Mouse (Mus musculus) neural tube, embryonic 11.5 days (tissue): Measurements from ENCODE around the gene Lrrc40. TPM values are rescaled to one million over a fixed set of nuclear protein-coding genes. Genes with fewer than 3 reads are reported as not detected.

Experiments used
- ATAC-seq: fragments of 200-750 bp; cut with Nextera tagmentation; 2 replicates; pipeline ENCODE4 v1.8.0; 2017; ENCODE audit warnings: moderate number of reproducible peaks, mild to moderate bottlenecking, moderate TSS enrichment, moderate library complexity; ENCODE audit not compliant: insufficient read depth, low FRiP score, low TSS enrichment
- DNase-seq: peaks from one replicate; pipeline ENCODE4 v3.0.0-alpha.2; 2015; ENCODE audit warnings: low spot score
- H3K27ac ChIP-seq: fragments of 300-500 bp; sonication (generic); 2 replicates; pipeline ENCODE4 v1.5.1; 2014; ENCODE audit warnings: low read depth, mild to moderate bottlenecking, low read length
- H3K27me3 ChIP-seq: fragments of 300-500 bp; sonication (generic); 2 replicates; pipeline ENCODE4 v1.6.1; 2014; ENCODE audit warnings: mild to moderate bottlenecking, low read length, mixed read lengths; ENCODE audit not compliant: control insufficient read depth, insufficient read depth
- H3K36me3 ChIP-seq: fragments of 300-500 bp; sonication (generic); 2 replicates; pipeline ENCODE4 v1.6.1; 2014; ENCODE audit warnings: mild to moderate bottlenecking, low read length, moderate library complexity, mixed read lengths; ENCODE audit not compliant: control insufficient read depth, insufficient read depth
- H3K4me1 ChIP-seq: fragments of 300-500 bp; sonication (generic); 2 replicates; pipeline ENCODE4 v1.6.1; 2014; ENCODE audit warnings: low read length, mixed read lengths; ENCODE audit not compliant: control insufficient read depth, insufficient read depth
- H3K4me2 ChIP-seq: fragments of 300-500 bp; sonication (generic); 2 replicates; pipeline ENCODE4 v1.6.1; 2014; ENCODE audit warnings: low read depth, mild to moderate bottlenecking, moderate library complexity
- H3K4me3 ChIP-seq: fragments of 300-500 bp; sonication (generic); 2 replicates; pipeline ENCODE4 v1.5.1; 2014; ENCODE audit warnings: low read depth, low read length
- H3K9ac ChIP-seq: fragments of 300-500 bp; sonication (generic); 2 replicates; pipeline ENCODE4 v1.6.1; 2014; ENCODE audit warnings: mild to moderate bottlenecking, low read length
- H3K9me3 ChIP-seq: fragments of 300-500 bp; sonication (generic); 2 replicates; pipeline ENCODE4 v1.6.1; 2016; ENCODE audit warnings: low read length; ENCODE audit not compliant: control insufficient read depth
- WGBS: fragments of 180-500 bp; shearing (Covaris S2); extraction: QIAGEN DNeasy Blood & Tissue Kit; methylation state at CpG from one replicate; pipeline ENCODE4 v1.1.7; 2014; 5-methylcytosine and 5-hydroxymethylcytosine counted together
- polyA plus RNA-seq: library from polyadenylated mRNA; unstranded; fragments of >200 nt; fragmentation: Nextera tagmentation; extraction: Ambion mirVana; gene quantifications from 2 replicates; pipeline ENCODE4 v1.2.1, GENCODE M21; 2014

Lrrc40 gene
- polyA plus RNA-seq, 1 experiment from 2014 or later = 82.5 TPM

- ATAC-seq = no peak
Observed at GRCm38 (mm10) chr3:158035866-158036265, 596 bp upstream of the Lrrc40 start.

GRCm38 (mm10) chr3:158038106-158038505, 1.6 kb downstream of the Lrrc40 start:
- Histone ChIP-seq H3K9ac (no peak overlapping the region), H3K27me3 (no peaks in the 10 kb centered on the region), H3K36me3 (no peaks in the 10 kb centered on the region), H3K27ac (no peak overlapping the region), H3K4me2 (no peak overlapping the region), H3K4me3 (no peak overlapping the region), H3K9me3 (no peaks in the 10 kb centered on the region), H3K4me1 (peaks cover 6% of the 10 kb centered on the region; the same call in 1 of the 2 replicates)
- ATAC-seq (no peak), DNase-seq (no peak)
- 77% methylated on average over 3 of the region's 3 CpGs for WGBS

More at GRCm38 (mm10) chr3:158035866-158036265, 596 bp upstream of the Lrrc40 start:
- H3K4me2 ChIP-seq = peak overlapping the region; percentile 62
- H3K36me3 ChIP-seq = no peaks in the 10 kb centered on the region
- H3K4me1 ChIP-seq = peaks cover 9% of the 10 kb centered on the region
- no peak for DNase-seq
- H3K27me3 ChIP-seq = no peaks in the 10 kb centered on the region
- 2% methylated on average over 11 of the region's 11 CpGs for whole genome bisulfite sequencing
- peak overlapping the region; percentile 40; the same call in 1 of the 2 replicates for H3K27ac ChIP-seq
- H3K9me3 ChIP-seq = no peaks in the 10 kb centered on the region
- peak overlapping the region; percentile 68 for H3K4me3 ChIP-seq
- H3K9ac ChIP-seq = peak overlapping the region; percentile 80

- H3K27me3 ChIP-seq = no peaks in the 10 kb centered on the region
- 0 out of 2 replicates have a peak, but pooled peaks cover 3% of the 10 kb centered on the region for H3K4me1 ChIP-seq
- no peak overlapping the region for H3K4me3 ChIP-seq
- H3K36me3 ChIP-seq = no peaks in the 10 kb centered on the region
- WGBS = 94% methylated on average over 2 of the region's 2 CpGs
- H3K9ac ChIP-seq = no peak overlapping the region
- no peak overlapping the region for H3K27ac ChIP-seq
- no peak overlapping the region for H3K4me2 ChIP-seq
- no peak for ATAC-seq
- no peaks in the 10 kb centered on the region for H3K9me3 ChIP-seq
- no peak for DNase-seq
Observed at GRCm38 (mm10) chr3:158040755-158041154, 4.3 kb downstream of the Lrrc40 start.

GRCm38 (mm10) chr3:158049508-158049907, 13.0 kb downstream of the Lrrc40 start:
- WGBS = 84% methylated on average over 2 of the region's 2 CpGs
- ATAC-seq = no peak

GRCm38 (mm10) chr3:158060621-158061291, 24.3 kb downstream of the Lrrc40 start:
- no peak overlapping the region for H3K9ac ChIP-seq
- DNase-seq (no peak), ATAC-seq (no peak)
- 83% methylated on average over 2 of the region's 2 CpGs for WGBS
- no peak overlapping the region for H3K4me3 ChIP-seq
- H3K4me2 ChIP-seq = no peak overlapping the region
- no peaks in the 10 kb centered on the region for H3K9me3 ChIP-seq
- H3K4me1 ChIP-seq = no peaks in the 10 kb centered on the region
- H3K27ac ChIP-seq = no peak overlapping the region
- H3K36me3 ChIP-seq = peaks cover 3% of the 10 kb centered on the region; the same call in 1 of the 2 replicates
- H3K27me3 ChIP-seq = no peaks in the 10 kb centered on the region

More at GRCm38 (mm10) chr3:158049508-158049907, 13.0 kb downstream of the Lrrc40 start:
- Histone ChIP-seq H3K27ac (no peak overlapping the region), H3K4me2 (no peak overlapping the region), H3K9ac (no peak overlapping the region), H3K4me1 (no peaks in the 10 kb centered on the region), H3K36me3 (no peaks in the 10 kb centered on the region), H3K9me3 (no peaks in the 10 kb centered on the region), H3K4me3 (no peak overlapping the region), H3K27me3 (no peaks in the 10 kb centered on the region)
- DNase-seq = no peak

- H3K4me3 ChIP-seq = no peak overlapping the region
- WGBS = 94% methylated on average over 5 of the region's 5 CpGs
- no peak for ATAC-seq
Observed at GRCm38 (mm10) chr3:158061811-158062523, 25.5 kb downstream of the Lrrc40 start.

GRCm38 (mm10) chr3:158065256-158065655, 28.8 kb downstream of the Lrrc40 start:
- no peak for ATAC-seq
- 96% methylated on average over 2 of the region's 2 CpGs for WGBS

More at GRCm38 (mm10) chr3:158061811-158062523, 25.5 kb downstream of the Lrrc40 start:
- no peaks in the 10 kb centered on the region for H3K9me3 ChIP-seq
- H3K27me3 ChIP-seq = no peaks in the 10 kb centered on the region
- no peak overlapping the region for H3K9ac ChIP-seq
- no peaks in the 10 kb centered on the region for H3K4me1 ChIP-seq
- DNase-seq = no peak
- H3K4me2 ChIP-seq = no peak overlapping the region
- H3K27ac ChIP-seq = no peak overlapping the region
- H3K36me3 ChIP-seq = peaks cover 3% of the 10 kb centered on the region; the same call in 1 of the 2 replicates

GRCm38 (mm10) chr3:158067916-158068315, 31.5 kb downstream of the Lrrc40 start:
- ATAC-seq (no peak), DNase-seq (no peak)
- no peaks in the 10 kb centered on the region for H3K27me3 ChIP-seq
- H3K27ac ChIP-seq = no peak overlapping the region
- WGBS = 86% methylated on average over 7 of the region's 7 CpGs
- H3K9ac ChIP-seq = no peak overlapping the region
- no peak overlapping the region for H3K4me2 ChIP-seq
- no peak overlapping the region for H3K4me3 ChIP-seq
- no peaks in the 10 kb centered on the region for H3K9me3 ChIP-seq
- H3K4me1 ChIP-seq = no peaks in the 10 kb centered on the region
- no peaks in the 10 kb centered on the region for H3K36me3 ChIP-seq

More at GRCm38 (mm10) chr3:158065256-158065655, 28.8 kb downstream of the Lrrc40 start:
- no peak overlapping the region for H3K4me2 ChIP-seq
- H3K36me3 ChIP-seq = peaks cover 3% of the 10 kb centered on the region; the same call in 1 of the 2 replicates
- H3K9ac ChIP-seq = no peak overlapping the region
- H3K9me3 ChIP-seq = no peaks in the 10 kb centered on the region
- DNase-seq = no peak
- H3K4me3 ChIP-seq = no peak overlapping the region
- H3K4me1 ChIP-seq = no peaks in the 10 kb centered on the region
- no peaks in the 10 kb centered on the region for H3K27me3 ChIP-seq
- H3K27ac ChIP-seq = no peak overlapping the region
